Mouse (Mus musculus) liver (tissue): Measurements from ENCODE around the gene Mrpl20.
A peak's percentile ranks its signal among the peaks of the same experiment; 100 is the strongest.

Experiments used
- DNase-seq: peaks from one replicate; pipeline ENCODE4 v3.0.0-alpha.2; 2020; ENCODE audit warnings: mixed read lengths

Gene Mrpl20

GRCm38 (mm10) chr4:155856881-155857280, 54.2 kb downstream of the Mrpl20 start:
- DNase-seq: peak; percentile 2

DNA sequence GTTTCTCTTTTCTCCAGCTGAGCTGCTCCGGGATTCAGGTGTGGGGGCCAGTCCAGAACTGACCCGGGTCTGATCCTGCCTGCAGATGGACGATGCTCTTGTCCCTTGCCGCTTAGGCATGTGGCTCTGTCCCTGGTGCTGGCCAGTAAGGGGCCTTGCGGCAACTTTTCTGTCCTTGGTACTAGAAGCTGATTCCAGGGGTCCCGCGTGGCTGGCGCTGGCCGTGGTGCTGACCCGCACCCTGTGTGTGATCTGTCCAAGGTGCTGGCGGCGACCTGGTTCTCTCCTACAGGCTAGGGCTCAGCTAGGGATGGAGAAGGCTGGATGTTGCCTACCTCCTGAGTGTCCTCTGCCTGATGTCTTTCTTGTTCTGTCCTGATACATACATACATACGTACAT, 56.6 kb downstream of the Mrpl20 start:
- DNase-seq: peak; percentile 76
